Mouse (Mus musculus) heart, adult 2 months (tissue): Measurements from ENCODE around the gene Pfkfb3. TPM values are rescaled to one million over a fixed set of nuclear protein-coding genes. Genes with fewer than 3 reads are reported as not detected.
A peak's percentile ranks its signal among the peaks of the same experiment; 100 is the strongest.

Experiments used
- DNase-seq, 2 experiments: peaks; one replicate each; pipeline ENCODE4 v3.0.0; 2021
- H3K27ac ChIP-seq: fragments of 200-600 bp; 2 replicates; pipeline ENCODE4 v1.8.1; 2022
- H3K27me3 ChIP-seq: fragments of 200-500 bp; 2 replicates; pipeline ENCODE4 v1.6.1; 2012; ENCODE audit warnings: mild to moderate bottlenecking, low read length, inconsistent platforms, mixed read lengths; ENCODE audit not compliant: control insufficient read depth, insufficient read depth
- H3K36me3 ChIP-seq: fragments of 200-500 bp; 2 replicates; pipeline ENCODE4 v1.6.1; 2012; ENCODE audit warnings: low read length, inconsistent platforms; ENCODE audit not compliant: control insufficient read depth, insufficient read depth
- H3K4me1 ChIP-seq: fragments of 200-500 bp; 2 replicates; pipeline ENCODE4 v1.6.1; 2011; ENCODE audit warnings: low read length; ENCODE audit not compliant: control insufficient read depth, insufficient read depth
- H3K4me3 ChIP-seq: fragments of 200-600 bp; 2 replicates; pipeline ENCODE4 v1.8.1; 2022
- H3K79me2 ChIP-seq: fragments of 200-500 bp; replicated peaks from 2 replicates; pipeline ENCODE4 v1.6.1; 2012; ENCODE audit warnings: mild to moderate bottlenecking, inconsistent platforms, low read length, moderate library complexity, mixed read lengths; ENCODE audit not compliant: control insufficient read depth, insufficient read depth
- H3K9ac ChIP-seq: fragments of 200-500 bp; 2 replicates; pipeline ENCODE4 v1.6.1; 2012; ENCODE audit warnings: low read depth, mild to moderate bottlenecking, control low read depth, inconsistent platforms, low read length, mixed read lengths
- CTCF ChIP-seq: fragments of 200-600 bp; IDR thresholded peaks from 2 replicates; pipeline ENCODE4 v1.8.1; 2022; ENCODE audit warnings: antibody characterized with exemption, mild to moderate bottlenecking, moderate library complexity
- EP300 ChIP-seq: fragments of 200-500 bp; IDR thresholded peaks from 2 replicates; pipeline ENCODE4 v1.6.1; 2011; ENCODE audit warnings: low read depth, low read length, control low read depth; ENCODE audit not compliant: insufficient read depth
- POLR2A ChIP-seq: fragments of 200-500 bp; IDR thresholded peaks from 2 replicates; pipeline ENCODE4 v1.6.1; 2011; ENCODE audit warnings: mild to moderate bottlenecking, low read depth, low read length, control low read depth; ENCODE audit not compliant: insufficient read depth
- WGBS: fragments of 180-500 bp; shearing (Covaris S2); methylation state at CpG from one replicate; pipeline ENCODE4 v1.1.7; 2018; 5-methylcytosine and 5-hydroxymethylcytosine counted together
- intact Hi-C: fragments of 180-260 bp; cut with DNase I; formaldehyde crosslinking; loops from one replicate; pipeline ENCODE4 v1.15.1; 2025
- polyA plus RNA-seq: library from polyadenylated mRNA; depleted of rRNA; stranded (reverse); fragments of >200 nt; gene quantifications from 2 replicates; pipeline ENCODE4 v1.2.3, GENCODE M21; 2012
- total RNA-seq, 2 experiments: library from RNA; stranded (reverse); gene quantifications; 2 replicates each; pipeline ENCODE4 v1.2.3; 2021

Pfkfb3 gene
- total and polyA plus RNA-seq, 3 experiments: 9.0 to 14.3 (median 12.1) TPM

DNA sequence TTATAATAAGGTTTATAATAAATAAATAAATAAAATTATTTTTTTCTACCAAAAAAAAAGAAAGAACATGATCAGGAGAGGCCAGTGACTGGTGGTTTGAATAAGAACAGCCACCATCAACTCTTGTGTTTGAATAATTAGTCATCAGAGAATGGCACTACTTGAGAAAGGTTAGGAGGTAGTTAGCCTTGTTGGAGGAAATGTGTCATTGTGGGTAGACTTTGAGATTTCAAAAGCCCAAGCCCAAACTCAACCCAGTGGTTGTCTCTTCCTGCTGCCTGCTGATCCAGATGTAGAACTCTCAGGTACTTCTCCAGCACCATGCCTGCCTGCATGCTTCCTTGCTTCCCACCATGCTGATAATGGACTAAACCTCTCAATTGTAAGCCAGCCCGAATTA, 41.8 kb downstream of the Pfkfb3 start:
- no peaks in the 10 kb centered on the region for H3K79me2 ChIP-seq
- 79% methylated on average over 1 of the region's 1 CpGs for WGBS
- no peaks in the 10 kb centered on the region for H3K36me3 ChIP-seq
- DNase-seq: no peak
- TF ChIP-seq EP300 (no peak), CTCF (no peak), POLR2A (no peak)
- no peak overlapping the region for H3K27ac ChIP-seq
- peaks cover 13% of the 10 kb centered on the region for H3K4me1 ChIP-seq
- H3K4me3 ChIP-seq: no peak overlapping the region
- H3K27me3 ChIP-seq: no peaks in the 10 kb centered on the region
- H3K9ac ChIP-seq: no peak overlapping the region
- intact Hi-C loops: no loop called here

DNA sequence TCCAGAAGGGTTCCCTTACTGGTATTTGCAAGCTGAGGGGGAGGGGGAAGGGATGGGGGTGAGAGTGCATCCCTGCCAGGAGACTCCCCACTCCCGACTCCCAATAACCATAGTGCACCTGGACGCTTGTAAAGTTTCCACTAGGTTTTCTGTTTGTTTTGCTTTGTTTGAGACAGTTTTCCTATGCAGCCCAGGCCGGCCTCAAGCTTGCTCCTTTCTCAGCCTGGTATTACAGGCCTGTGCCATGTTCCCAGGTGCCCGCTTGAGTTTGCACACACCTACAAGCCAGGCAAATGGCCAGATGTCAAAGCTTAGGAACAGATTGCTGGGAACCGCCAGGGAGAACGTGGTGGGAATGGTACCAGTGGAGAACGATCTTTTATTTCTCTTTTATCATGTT, 50.1 kb downstream of the Pfkfb3 start:
- H3K27me3 ChIP-seq: no peaks in the 10 kb centered on the region
- H3K4me3 ChIP-seq: no peak overlapping the region
- no peak overlapping the region for H3K9ac ChIP-seq
- H3K79me2 ChIP-seq: no peaks in the 10 kb centered on the region
- intact Hi-C loops: loop anchor here (2.0 to 5.0 kb wide), 4 partner anchors 39 to 126 kb away; partner anchors contain the start of gene Rbm17
- 74% methylated on average over 7 of the region's 7 CpGs for WGBS
- H3K4me1 ChIP-seq: peaks cover 7% of the 10 kb centered on the region
- no peak overlapping the region; the same call in 1 of the 2 replicates for H3K27ac ChIP-seq
- no peak for TF ChIP-seq EP300
- H3K36me3 ChIP-seq: no peaks in the 10 kb centered on the region
- DNase-seq: no peak

DNA sequence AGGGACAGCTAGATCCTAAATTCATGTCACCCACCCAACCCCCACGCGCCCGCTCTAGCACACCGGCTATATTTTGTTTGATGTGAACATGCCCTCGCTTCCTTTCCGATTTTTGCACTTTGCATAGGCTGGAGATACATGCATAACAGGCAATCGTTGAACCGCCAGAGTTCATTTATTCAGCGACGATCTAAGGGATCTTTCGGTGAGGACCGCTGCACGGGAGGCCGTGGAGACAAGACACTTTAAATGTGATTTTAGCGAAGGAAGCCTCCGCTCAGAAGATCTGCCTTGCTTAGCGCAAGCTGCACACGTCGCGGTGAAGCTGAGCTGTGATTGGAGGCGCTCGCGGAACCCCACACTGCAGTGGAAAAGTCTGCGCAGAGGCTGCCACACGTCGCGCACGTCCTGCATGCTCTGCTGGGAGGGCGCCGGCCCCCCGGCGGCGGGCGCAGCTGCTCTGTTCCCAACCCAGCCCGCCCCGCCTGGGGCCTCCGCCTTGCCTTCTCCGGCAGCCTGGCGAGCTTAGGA, 50.9 kb downstream of the Pfkfb3 start:
- TF ChIP-seq EP300 (no peak), POLR2A (peak; percentile 74), CTCF (peak; percentile 41)
- peak overlapping the region; percentile 47 for H3K9ac ChIP-seq
- under 1% methylated on average over 36 of the region's 39 CpGs for WGBS
- peak; percentile 78 to 86 for DNase-seq
- no peaks in the 10 kb centered on the region for H3K36me3 ChIP-seq
- H3K27me3 ChIP-seq: no peaks in the 10 kb centered on the region
- no peaks in the 10 kb centered on the region for H3K79me2 ChIP-seq
- peaks cover 7% of the 10 kb centered on the region for H3K4me1 ChIP-seq
- peak overlapping the region; percentile 70 for H3K27ac ChIP-seq
- H3K4me3 ChIP-seq: peak overlapping the region; percentile 61
- intact Hi-C loops: loop anchor here (1.0 to 5.0 kb wide), 6 partner anchors 32 to 138 kb away; partner anchors contain the start of gene Rbm17

DNA sequence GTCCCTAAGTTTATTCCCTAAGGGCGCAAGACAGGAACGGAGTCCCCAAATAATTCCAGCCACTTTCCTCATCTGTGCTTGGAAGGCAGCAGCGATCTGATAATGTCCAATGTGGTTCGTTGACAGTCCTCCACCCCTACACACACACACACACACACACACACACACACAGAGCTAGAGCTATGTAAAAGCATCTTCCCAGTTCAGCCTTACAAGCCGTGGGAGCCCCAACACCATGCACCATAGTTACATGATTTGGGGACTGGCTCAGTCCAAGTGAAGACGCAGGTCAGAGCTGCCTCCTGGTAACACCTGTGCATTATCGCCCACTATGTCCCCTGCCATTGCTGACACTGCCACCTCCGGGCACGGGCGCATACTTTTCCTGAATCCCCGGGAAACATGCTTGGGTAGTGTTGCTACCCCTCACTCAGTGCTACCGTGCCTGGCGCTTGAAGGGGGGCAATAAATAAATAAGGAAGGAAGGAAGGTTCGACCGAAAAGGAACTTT, 51.6 kb downstream of the Pfkfb3 start:
- no peak for DNase-seq
- 0% methylated on average over 15 of the region's 15 CpGs for whole genome bisulfite sequencing
- H3K27me3 ChIP-seq: no peaks in the 10 kb centered on the region
- TF ChIP-seq EP300: no peak
- no peak for TF ChIP-seq POLR2A
- no peak for TF ChIP-seq CTCF
- H3K36me3 ChIP-seq: 0 out of 2 replicates have a peak, but pooled peaks cover under 1% of the 10 kb centered on the region
- H3K27ac ChIP-seq: peak overlapping the region; percentile 93
- intact Hi-C loops: loop anchor here (1.0 to 5.0 kb wide), 6 partner anchors 33 to 137 kb away; partner anchors contain the start of gene Rbm17
- H3K9ac ChIP-seq: peak overlapping the region; percentile 47
- no peaks in the 10 kb centered on the region for H3K79me2 ChIP-seq
- H3K4me1 ChIP-seq: peaks cover 7% of the 10 kb centered on the region
- H3K4me3 ChIP-seq: peak overlapping the region; percentile 61

DNA sequence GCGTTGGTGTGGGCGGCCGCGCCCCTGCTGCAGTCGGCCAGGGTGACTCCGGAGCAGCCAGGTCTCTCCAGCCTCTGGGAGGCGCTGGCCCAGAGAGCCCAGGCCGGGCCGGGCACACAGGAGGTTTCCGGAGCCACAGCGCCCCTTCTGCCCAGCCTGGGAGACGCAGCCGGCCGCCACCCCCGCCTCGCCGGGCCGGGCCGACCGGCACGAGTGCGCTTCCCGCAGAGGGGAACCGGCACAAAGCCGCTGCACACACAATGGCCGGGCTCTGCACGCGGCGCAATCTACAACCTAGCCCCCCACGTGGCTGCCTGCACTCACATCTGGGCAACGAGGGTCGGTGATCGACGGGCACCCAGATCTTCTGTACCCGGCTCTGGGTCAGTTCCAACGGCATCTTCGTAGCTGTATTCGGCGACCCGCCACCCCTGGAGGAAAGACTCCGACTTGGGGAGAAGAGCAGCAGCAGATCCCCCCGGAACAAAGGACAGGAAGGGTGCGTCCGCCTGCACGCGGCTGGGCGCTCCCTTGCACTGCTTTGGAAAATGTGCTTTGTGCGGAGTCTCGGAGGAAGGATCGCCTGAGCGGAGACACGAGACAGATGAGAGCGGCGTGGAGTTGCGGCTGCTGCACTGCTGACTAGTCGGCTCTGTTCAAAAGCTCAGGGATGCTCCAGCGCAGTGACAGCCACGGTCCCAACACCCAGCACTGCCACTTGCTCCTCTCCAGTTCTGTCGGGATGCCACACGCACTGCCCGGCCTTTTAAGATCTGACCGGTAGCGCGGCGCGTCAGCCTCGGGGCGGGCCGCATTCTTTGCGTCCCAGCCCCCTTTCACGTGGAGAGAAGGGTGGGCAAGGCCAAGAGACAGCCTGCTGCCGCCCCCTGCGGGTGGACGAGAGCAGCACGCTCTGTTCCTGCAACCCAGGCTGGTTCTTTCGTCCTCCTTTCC, 52.3 kb downstream of the Pfkfb3 start:
- no peaks in the 10 kb centered on the region for H3K27me3 ChIP-seq
- H3K36me3 ChIP-seq: 0 out of 2 replicates have a peak, but pooled peaks cover 2% of the 10 kb centered on the region
- peak overlapping the region; percentile 76 for H3K9ac ChIP-seq
- DNase-seq: peak; percentile 93 to 95
- intact Hi-C loops: loop anchor here (1.0 to 5.0 kb wide), 8 partner anchors 34 to 169 kb away; partner anchors contain the start of gene Rbm17
- no peaks in the 10 kb centered on the region for H3K79me2 ChIP-seq
- H3K4me1 ChIP-seq: peaks cover 9% of the 10 kb centered on the region
- under 1% methylated on average over 74 of the region's 76 CpGs for WGBS
- peak overlapping the region; percentile 61 for H3K4me3 ChIP-seq
- H3K27ac ChIP-seq: peak overlapping the region; percentile 93
- TF ChIP-seq EP300 (peak; percentile 86; the same call in 1 of the 2 replicates), POLR2A (peak; percentile 94), CTCF (peak; percentile 89)

DNA sequence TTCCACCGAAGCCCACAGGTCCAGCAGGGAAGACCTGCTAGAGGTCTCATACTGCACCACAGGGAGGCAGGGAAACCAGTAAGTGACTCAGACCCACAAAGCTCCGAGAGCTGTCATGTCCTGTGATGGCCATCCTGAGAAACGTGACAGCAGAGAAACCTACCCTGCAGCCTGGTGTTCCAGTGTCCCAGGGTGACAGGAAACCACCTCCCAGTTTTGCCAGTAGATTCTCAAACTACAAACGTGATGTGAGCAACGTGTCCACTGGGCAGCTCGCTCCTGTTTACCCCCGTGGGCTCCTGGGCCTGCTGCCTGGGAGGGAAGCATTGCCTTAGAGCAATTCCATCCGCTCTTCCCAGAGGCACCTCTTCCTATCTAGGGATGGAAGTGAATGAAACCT, 53.2 kb downstream of the Pfkfb3 start:
- WGBS: 13% methylated on average over 8 of the region's 8 CpGs
- H3K9ac ChIP-seq: peak overlapping the region; percentile 76
- intact Hi-C loops: loop anchor here (1.0 to 5.0 kb wide), 5 partner anchors 53 to 168 kb away; partner anchors contain the start of gene Rbm17
- H3K27ac ChIP-seq: peak overlapping the region; percentile 93
- peaks cover 14% of the 10 kb centered on the region for H3K4me1 ChIP-seq
- H3K27me3 ChIP-seq: no peaks in the 10 kb centered on the region
- TF ChIP-seq EP300 (no peak), POLR2A (no peak), CTCF (no peak)
- H3K79me2 ChIP-seq: no peaks in the 10 kb centered on the region
- DNase-seq: peak; percentile 34 to 53
- H3K4me3 ChIP-seq: peak overlapping the region; percentile 61
- H3K36me3 ChIP-seq: 0 out of 2 replicates have a peak, but pooled peaks cover 2% of the 10 kb centered on the region
